8 mouse cellular contexts compared by ENCODE assay signal in genomic region chr15:98676940-98677728, GRCm38 (mm10). TPM values are rescaled to one million over a fixed set of nuclear protein-coding genes. Genes with fewer than 3 reads are reported as not detected.
A peak's percentile ranks its signal among the peaks of the same experiment; 100 is the strongest.
DNase-seq lines count a peak whose midpoint lies in the region; ATAC-seq lines count a peak whose summit lies in the region.

TSS of gene Rnd1 (minus strand) at chr15:98677461.

- peak; percentile 78 to 82 for DNase-seq in adrenal gland, adult 18-20 months (ENCODE audit: low spot score in 2 of 2)
- peak; percentile 93 for DNase-seq in embryo, embryonic 10.5 days (ENCODE audit: low spot score)
- DNase-seq in gastrocnemius, postnatal 10 days: peak; percentile 59
- DNase-seq in induced T-regulatory cell, adult 2 months (ENCODE audit: low read depth): peak; percentile 86
- DNase-seq in left cerebral cortex, adult 8-10 months (ENCODE audit: low spot score in 2 of 2): peak; percentile 88 to 90
- peak; percentile 92 for DNase-seq in right cerebral cortex, adult 18-20 months
- DNase-seq in urinary bladder, postnatal 14 days (ENCODE audit: low spot score): peak; percentile 82

- peak; percentile 97 for ATAC-seq in megakaryocyte, adult 5-6 weeks (ENCODE audit: poor library complexity, severe bottlenecking)

RNA-seq across cellular contexts. Expression of gene Rnd1, which starts in this region (rescaled TPM):
- 1 to 10 TPM; 2.0 to 7.6 TPM for total RNA-seq in adrenal gland, adult 18-20 months (2021)
- total RNA-seq in gastrocnemius, postnatal 10 days (2021): 1 to 10 TPM in 1 of 2 experiments, under 1 TPM in 1; 0.49 to 1.9 TPM
- 10 to 100 TPM; 15.6 to 22.9 (median 20.5) TPM for total RNA-seq in left cerebral cortex, adult 8-10 months (2022)
- 0.73 and 1.6 TPM in 2 replicates for total RNA-seq in megakaryocyte, adult 5-6 weeks (2015)
- total RNA-seq in megakaryocyte, adult 5-6 weeks (2017): 2.9 and 4.3 TPM in 2 replicates

Comparison
In these comparisons a context has a peak if more than half of its experiments do, and no peak if none do; other contexts are left out.
1. Peak in every context shown above with its lines: DNase-seq and ATAC-seq.